Mouse (Mus musculus): Measurements from ENCODE around the gene Vmn2r104. TPM values are rescaled to one million over a fixed set of nuclear protein-coding genes. Genes with fewer than 3 reads are reported as not detected.

Vmn2r104 gene
- polyA plus RNA-seq (2014; fragmentation: Nextera tagmentation; extraction: Ambion mirVana) = not detected in 2 replicates

- no peak for ATAC-seq (replicated peaks; ENCODE audit: low FRiP score, low TSS enrichment, low read depth)
- H3K9ac ChIP-seq (ENCODE audit: low read length) = no peak within 1 kb of the TSS
- H3K9me3 ChIP-seq (ENCODE audit: control insufficient read depth, low read length) = peaks cover 18% of the 10 kb centered on the region; the same call in 1 of the 2 replicates
- no peak for DNase-seq (ENCODE audit: low spot score)
- no peak within 1 kb of the TSS for H3K27ac ChIP-seq (ENCODE audit: low read depth)
- no peak within 1 kb of the TSS for H3K4me3 ChIP-seq (ENCODE audit: low read depth, low read length)
- H3K36me3 ChIP-seq (ENCODE audit: control insufficient read depth, insufficient read depth, low read length) = no peaks in the 10 kb centered on the region
- no peaks in the 10 kb centered on the region for H3K4me1 ChIP-seq (replicated peaks; ENCODE audit: control insufficient read depth, insufficient read depth, low read length)
- 77% methylated on average over 1 of the region's 1 CpGs for WGBS
- no peak within 1 kb of the TSS for H3K4me2 ChIP-seq (ENCODE audit: low read length)
- H3K27me3 ChIP-seq (replicated peaks; ENCODE audit: control insufficient read depth, insufficient read depth, low read length) = no peaks in the 10 kb centered on the region
Measured at GRCm38 (mm10) chr17:20048236-20048635, at the start of gene Vmn2r104. Gene Vmn2r104, minus strand, starts transcription at chr17:20048336.

GRCm38 (mm10) chr17:20074090-20074489 is 26.0 kb upstream of the Vmn2r104 start:
- no peaks in the 10 kb centered on the region for H3K9me3 ChIP-seq (ENCODE audit: control insufficient read depth, low read length)
- no peaks in the 10 kb centered on the region for H3K27me3 ChIP-seq (replicated peaks; ENCODE audit: control insufficient read depth, insufficient read depth, low read length)
- 79% methylated on average over 6 of the region's 6 CpGs for WGBS
- no peak overlapping the region for H3K4me3 ChIP-seq (ENCODE audit: low read depth, low read length)
- no peaks in the 10 kb centered on the region for H3K4me1 ChIP-seq (replicated peaks; ENCODE audit: control insufficient read depth, insufficient read depth, low read length)
- no peak overlapping the region for H3K4me2 ChIP-seq (ENCODE audit: low read length)
- H3K27ac ChIP-seq (ENCODE audit: low read depth) = no peak overlapping the region
- no peak overlapping the region for H3K9ac ChIP-seq (ENCODE audit: low read length)
- no peak for ATAC-seq (replicated peaks; ENCODE audit: low FRiP score, low TSS enrichment, low read depth)
- no peaks in the 10 kb centered on the region for H3K36me3 ChIP-seq (ENCODE audit: control insufficient read depth, insufficient read depth, low read length)
- DNase-seq (ENCODE audit: low spot score) = no peak

- no peak for DNase-seq (ENCODE audit: low spot score)
- no peaks in the 10 kb centered on the region for H3K4me1 ChIP-seq (replicated peaks; ENCODE audit: control insufficient read depth, insufficient read depth, low read length)
- 86% methylated on average over 4 of the region's 4 CpGs for WGBS
- H3K9me3 ChIP-seq (ENCODE audit: control insufficient read depth, low read length) = no peaks in the 10 kb centered on the region
- no peaks in the 10 kb centered on the region for H3K27me3 ChIP-seq (replicated peaks; ENCODE audit: control insufficient read depth, insufficient read depth, low read length)
- no peaks in the 10 kb centered on the region for H3K36me3 ChIP-seq (ENCODE audit: control insufficient read depth, insufficient read depth, low read length)
- no peak overlapping the region for H3K4me3 ChIP-seq (ENCODE audit: low read depth, low read length)
- ATAC-seq (replicated peaks; ENCODE audit: low FRiP score, low TSS enrichment, low read depth) = peak; percentile 86
- no peak overlapping the region for H3K4me2 ChIP-seq (ENCODE audit: low read length)
- no peak overlapping the region for H3K9ac ChIP-seq (ENCODE audit: low read length)
- no peak overlapping the region for H3K27ac ChIP-seq (ENCODE audit: low read depth)
Measured at GRCm38 (mm10) chr17:20071656-20072396, 23.7 kb upstream of the Vmn2r104 start.

Other genes with a start within 250 kb of the Vmn2r104 start
- gene Fpr-rs7, start 65.9 kb upstream of the Vmn2r104 start, polyA plus RNA-seq (2014; fragmentation: Nextera tagmentation; extraction: Ambion mirVana) = not detected in 2 replicates
- not detected in 2 replicates for gene Fpr-rs6, start 134.8 kb upstream of the Vmn2r104 start, polyA plus RNA-seq (2014; fragmentation: Nextera tagmentation; extraction: Ambion mirVana)
- gene Vmn2r105, start 186.7 kb upstream of the Vmn2r104 start, polyA plus RNA-seq (2014; fragmentation: Nextera tagmentation; extraction: Ambion mirVana) = not detected in 2 replicates
- not detected in 2 replicates for gene Vmn2r106, start 237.2 kb upstream of the Vmn2r104 start, polyA plus RNA-seq (2014; fragmentation: Nextera tagmentation; extraction: Ambion mirVana)